Mouse (Mus musculus) kidney, adult 2 months (tissue): ENCODE results near the gene Azin2.

Experiments used
- CTCF ChIP-seq: fragments of 200-500 bp; conservative IDR thresholded peaks from 2 replicates; pipeline ENCODE4 v1.5.1; 2011; ENCODE audit warnings: low read depth, mild to moderate bottlenecking, control low read depth, low read length, moderate library complexity, mixed read lengths; ENCODE audit not compliant: insufficient read depth, insufficient read length
- POLR2A ChIP-seq: fragments of 200-500 bp; IDR thresholded peaks from one replicate; pipeline ENCODE4 v1.6.1; 2011; ENCODE audit warnings: low read depth, low read length, control low read depth

DNA sequence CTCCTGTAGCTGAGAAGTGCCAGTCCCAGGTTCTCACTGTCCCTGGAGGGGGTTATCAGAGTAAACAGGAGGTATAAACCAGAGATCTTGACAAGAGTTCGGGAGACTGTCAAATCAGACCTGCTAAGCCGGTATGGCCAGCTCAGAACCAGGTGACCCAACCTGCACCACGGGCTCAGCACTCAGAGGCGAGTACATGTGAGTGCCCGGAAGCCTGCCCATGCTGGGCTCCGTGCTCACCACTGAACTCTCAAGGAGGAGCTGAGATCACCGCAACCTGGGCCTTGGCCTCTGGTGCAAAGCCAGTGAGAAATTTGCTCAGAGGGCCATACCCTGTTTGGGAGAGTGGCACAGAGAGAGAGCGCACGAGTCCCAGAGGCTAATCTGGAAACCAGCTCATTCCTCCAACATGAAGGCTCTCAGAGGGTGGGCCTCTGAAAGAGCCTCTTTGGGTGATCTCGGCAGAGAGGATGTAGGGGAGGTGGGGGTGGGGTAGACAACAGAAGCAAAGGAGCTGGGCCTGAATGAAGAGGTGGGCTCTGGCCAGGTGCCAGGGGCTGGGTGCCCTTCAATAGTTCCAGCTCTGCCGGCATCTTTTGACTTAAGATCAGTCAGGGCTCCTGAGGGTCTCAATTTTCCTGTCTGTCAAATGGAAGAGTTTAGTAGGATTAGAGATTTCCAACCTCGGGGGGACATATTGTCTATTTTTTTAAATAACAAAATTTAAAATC is 54.8 kb downstream of the Azin2 start:
- TF ChIP-seq POLR2A (no peak), CTCF (no peak)
